Mouse (Mus musculus): Measurements from ENCODE around the gene Tmf1. TPM values are rescaled to one million over a fixed set of nuclear protein-coding genes. Genes with fewer than 3 reads are reported as not detected.

The Tmf1 gene
- total and polyA plus RNA-seq, 2 experiments from 2014 or later: 32.7 to 41.3 TPM

GRCm38 (mm10) chr6:97148383-97149251 lies 30.3 kb downstream of the Tmf1 start, which contains the start of gene Eogt:
Gene Eogt, minus strand, starts transcription at chr6:97149182.
- H3K27ac ChIP-seq (ENCODE audit: low read depth, low read length): peak within 1 kb of the TSS; percentile 80
- H3K4me3 ChIP-seq (ENCODE audit: low read depth, low read length): peak within 1 kb of the TSS; percentile 61
- ATAC-seq: peak; percentile 85
- peak within 1 kb of the TSS; percentile 93 for H3K4me2 ChIP-seq (ENCODE audit: low read depth)
- peak; percentile 64 for TF ChIP-seq CTCF (IDR thresholded peaks at IDR 0.05; ENCODE audit: low read depth)
- peak; percentile 77 for DNase-seq
- peak within 1 kb of the TSS; percentile 76 for H3K9ac ChIP-seq
- H3K27me3 ChIP-seq (ENCODE audit: insufficient read depth, low read length): no peaks in the 10 kb centered on the region
- WGBS: under 1% methylated on average over 56 of the region's 56 CpGs
- no peaks in the 10 kb centered on the region for H3K9me3 ChIP-seq (ENCODE audit: low read length)
- peaks cover 5% of the 10 kb centered on the region; the same call in 1 of the 2 replicates for H3K36me3 ChIP-seq (ENCODE audit: insufficient read depth)
- H3K4me1 ChIP-seq (ENCODE audit: insufficient read depth): peaks cover 14% of the 10 kb centered on the region; the same call in 1 of the 2 replicates

- peak; percentile 17; the same call in 1 of the 2 replicates for ATAC-seq
These were observed 31.1 kb downstream of the Tmf1 start for GRCm38 (mm10) chr6:97147755-97148382.

DNA sequence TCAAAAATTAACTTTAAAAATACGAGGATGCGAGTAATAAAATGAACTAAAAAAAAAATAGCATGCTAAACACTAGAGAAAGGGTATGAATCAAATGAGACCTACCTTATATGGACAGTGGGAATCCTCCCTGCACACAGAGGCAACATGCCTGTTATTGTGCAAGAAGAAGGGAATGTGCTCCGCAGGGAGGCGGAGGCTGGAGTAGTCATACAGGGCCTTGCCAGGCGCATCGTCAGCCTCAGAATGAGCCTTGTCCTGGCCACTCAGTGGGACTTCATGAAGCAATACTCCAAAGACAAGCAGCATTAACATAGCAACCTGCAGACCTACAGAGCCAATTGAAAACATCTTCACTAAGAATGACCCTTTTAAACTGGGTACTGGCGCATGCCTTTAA lies 33.8 kb downstream of the Tmf1 start:
- H3K4me2 ChIP-seq (ENCODE audit: low read depth): no peak overlapping the region
- H3K4me1 ChIP-seq (ENCODE audit: insufficient read depth): peaks cover 14% of the 10 kb centered on the region; the same call in 1 of the 2 replicates
- DNase-seq: no peak
- H3K27me3 ChIP-seq (ENCODE audit: insufficient read depth, low read length): no peaks in the 10 kb centered on the region
- no peak for ATAC-seq
- H3K9me3 ChIP-seq (ENCODE audit: low read length): no peaks in the 10 kb centered on the region
- H3K9ac ChIP-seq: no peak overlapping the region
- TF ChIP-seq CTCF (IDR thresholded peaks at IDR 0.05; ENCODE audit: low read depth): no peak
- H3K36me3 ChIP-seq (ENCODE audit: insufficient read depth): peaks cover 4% of the 10 kb centered on the region; the same call in 1 of the 2 replicates
- H3K4me3 ChIP-seq (ENCODE audit: low read depth, low read length): no peak overlapping the region
- H3K27ac ChIP-seq (ENCODE audit: low read depth, low read length): no peak overlapping the region
- 88% methylated on average over 7 of the region's 7 CpGs for WGBS

More at GRCm38 (mm10) chr6:97147755-97148382, 31.1 kb downstream of the Tmf1 start:
- Histone ChIP-seq H3K27me3 (ENCODE audit: insufficient read depth, low read length) (no peaks in the 10 kb centered on the region), H3K9me3 (ENCODE audit: low read length) (no peaks in the 10 kb centered on the region), H3K4me2 (ENCODE audit: low read depth) (peak overlapping the region; percentile 93), H3K36me3 (ENCODE audit: insufficient read depth) (0 out of 2 replicates have a peak, but pooled peaks cover 4% of the 10 kb centered on the region), H3K4me1 (ENCODE audit: insufficient read depth) (peaks cover 14% of the 10 kb centered on the region; the same call in 1 of the 2 replicates), H3K9ac (peak overlapping the region; percentile 76), H3K4me3 (ENCODE audit: low read depth, low read length) (peak overlapping the region; percentile 61), H3K27ac (ENCODE audit: low read depth, low read length) (peak overlapping the region; percentile 80)
- peak; percentile 33 for DNase-seq
- no peak for TF ChIP-seq CTCF (IDR thresholded peaks at IDR 0.05; ENCODE audit: low read depth)
- 13% methylated on average over 18 of the region's 18 CpGs for WGBS

GRCm38 (mm10) chr6:97144359-97144758 lies 34.6 kb downstream of the Tmf1 start:
- H3K27me3 ChIP-seq (ENCODE audit: insufficient read depth, low read length): no peaks in the 10 kb centered on the region
- no peaks in the 10 kb centered on the region for H3K9me3 ChIP-seq (ENCODE audit: low read length)
- H3K27ac ChIP-seq (ENCODE audit: low read depth, low read length): no peak overlapping the region
- H3K4me3 ChIP-seq (ENCODE audit: low read depth, low read length): no peak overlapping the region
- peaks cover 4% of the 10 kb centered on the region; the same call in 1 of the 2 replicates for H3K36me3 ChIP-seq (ENCODE audit: insufficient read depth)
- peaks cover 13% of the 10 kb centered on the region; the same call in 1 of the 2 replicates for H3K4me1 ChIP-seq (ENCODE audit: insufficient read depth)
- ATAC-seq: no peak
- TF ChIP-seq CTCF (IDR thresholded peaks at IDR 0.05; ENCODE audit: low read depth): no peak
- 43% methylated on average over 7 of the region's 7 CpGs for WGBS
- no peak for DNase-seq
- H3K9ac ChIP-seq: no peak overlapping the region
- H3K4me2 ChIP-seq (ENCODE audit: low read depth): no peak overlapping the region

- H3K4me2 ChIP-seq (ENCODE audit: low read depth): no peak overlapping the region
- no peak for ATAC-seq
- H3K4me1 ChIP-seq (ENCODE audit: insufficient read depth): 0 out of 2 replicates have a peak, but pooled peaks cover 5% of the 10 kb centered on the region
- H3K36me3 ChIP-seq (ENCODE audit: insufficient read depth): peaks cover 4% of the 10 kb centered on the region; the same call in 1 of the 2 replicates
- DNase-seq: no peak
- WGBS: 88% methylated on average over 8 of the region's 8 CpGs
- H3K4me3 ChIP-seq (ENCODE audit: low read depth, low read length): no peak overlapping the region
- no peak overlapping the region for H3K27ac ChIP-seq (ENCODE audit: low read depth, low read length)
- TF ChIP-seq CTCF (IDR thresholded peaks at IDR 0.05; ENCODE audit: low read depth): no peak
- H3K27me3 ChIP-seq (ENCODE audit: insufficient read depth, low read length): no peaks in the 10 kb centered on the region
- H3K9me3 ChIP-seq (ENCODE audit: low read length): no peaks in the 10 kb centered on the region
- H3K9ac ChIP-seq: no peak overlapping the region
These were observed 36.3 kb downstream of the Tmf1 start for GRCm38 (mm10) chr6:97142611-97143010.

GRCm38 (mm10) chr6:97141811-97142210 lies 37.1 kb downstream of the Tmf1 start:
- no peak overlapping the region for H3K27ac ChIP-seq (ENCODE audit: low read depth, low read length)
- 85% methylated on average over 7 of the region's 7 CpGs for WGBS
- TF ChIP-seq CTCF (IDR thresholded peaks at IDR 0.05; ENCODE audit: low read depth): no peak
- no peak overlapping the region for H3K4me3 ChIP-seq (ENCODE audit: low read depth, low read length)
- peaks cover 4% of the 10 kb centered on the region; the same call in 1 of the 2 replicates for H3K36me3 ChIP-seq (ENCODE audit: insufficient read depth)
- DNase-seq (no peak), ATAC-seq (no peak)
- H3K4me2 ChIP-seq (ENCODE audit: low read depth): no peak overlapping the region
- H3K9me3 ChIP-seq (ENCODE audit: low read length): no peaks in the 10 kb centered on the region
- no peak overlapping the region for H3K9ac ChIP-seq
- H3K27me3 ChIP-seq (ENCODE audit: insufficient read depth, low read length): no peaks in the 10 kb centered on the region
- H3K4me1 ChIP-seq (ENCODE audit: insufficient read depth): no peaks in the 10 kb centered on the region
